In the genomic region with DNA sequence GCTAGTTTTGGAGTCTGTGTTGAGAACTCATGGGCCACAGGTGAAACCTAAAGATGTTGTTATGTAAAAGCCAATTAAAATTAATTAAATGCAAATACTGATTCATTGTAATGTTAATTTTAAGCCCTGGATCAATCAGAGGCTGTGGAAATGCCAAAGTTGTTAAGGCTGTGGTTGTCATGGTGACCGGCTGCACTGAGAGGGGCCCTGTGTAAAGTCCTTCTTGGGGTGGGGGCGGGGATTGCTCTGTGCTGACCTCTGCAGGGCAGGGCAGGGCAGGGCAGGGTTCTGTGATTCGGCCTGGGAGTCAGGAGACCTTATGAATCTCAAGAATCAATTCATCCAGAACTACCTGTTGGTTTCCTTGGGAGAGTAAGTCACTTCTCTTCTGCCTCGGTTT, we compare ENCODE assay signal across 9 mouse cellular contexts. TPM values are rescaled to one million over a fixed set of nuclear protein-coding genes. Genes with fewer than 3 reads are reported as not detected.
DNase-seq lines count a peak whose midpoint lies in the region; ATAC-seq lines count a peak whose summit lies in the region.
"Had no signal": no experiment of that assay in that cellular context is flagged by ENCODE, and none has a peak within 500 bp of the region (broad histone marks: within the 10 kb centered on the region; RNA-seq: fewer than 3 reads in every experiment).

No protein-coding gene starts in this region.

- H3K9me3 ChIP-seq in kidney, embryonic 15.5 days (replicated peaks): no peaks in the 10 kb centered on the region
- H3K9me3 ChIP-seq in embryonic facial prominence, embryonic 10.5 days: no peaks in the 10 kb centered on the region
- no peaks in the 10 kb centered on the region; the same call in 1 of the 2 replicates for H3K9me3 ChIP-seq in limb, embryonic 12.5 days
- H3K9me3 ChIP-seq: neural tube, embryonic 13.5 days had no signal

- WGBS in kidney, embryonic 15.5 days: 26% methylated on average over 4 of the region's 4 CpGs
- WGBS in embryonic facial prominence, embryonic 10.5 days: 21% methylated on average over 4 of the region's 4 CpGs
- WGBS in limb, embryonic 12.5 days: 16% methylated on average over 4 of the region's 4 CpGs

- H3K4me3 ChIP-seq in kidney, embryonic 15.5 days (replicated peaks): no peak overlapping the region
- H3K4me3 ChIP-seq in embryonic facial prominence, embryonic 10.5 days: no peak overlapping the region
- H3K4me3 ChIP-seq in limb, embryonic 12.5 days (replicated peaks): no peak overlapping the region
- H3K4me3 ChIP-seq: neural tube, embryonic 13.5 days had no signal

- ATAC-seq in kidney, embryonic 15.5 days (replicated peaks; ENCODE audit: low FRiP score): no peak
- ATAC-seq in limb, embryonic 12.5 days (ENCODE audit: insufficient number of reproducible peaks, insufficient read depth, low FRiP score, low TSS enrichment, low read depth): no peak

- H3K36me3 ChIP-seq in kidney, embryonic 15.5 days: no peaks in the 10 kb centered on the region
- 0 out of 2 replicates have a peak, but pooled peaks cover 4% of the 10 kb centered on the region for H3K36me3 ChIP-seq in embryonic facial prominence, embryonic 10.5 days (replicated peaks)
- no peaks in the 10 kb centered on the region for H3K36me3 ChIP-seq in limb, embryonic 12.5 days
- H3K36me3 ChIP-seq: neural tube, embryonic 13.5 days had no signal

- H3K27me3 ChIP-seq in kidney, embryonic 15.5 days: no peaks in the 10 kb centered on the region
- no peaks in the 10 kb centered on the region for H3K27me3 ChIP-seq in embryonic facial prominence, embryonic 10.5 days (replicated peaks; ENCODE audit: low read depth, poor library complexity, severe bottlenecking)
- no peaks in the 10 kb centered on the region; the same call in 1 of the 2 replicates for H3K27me3 ChIP-seq in limb, embryonic 12.5 days
- H3K27me3 ChIP-seq: neural tube, embryonic 13.5 days had no signal

- no peak overlapping the region for H3K9ac ChIP-seq in kidney, embryonic 15.5 days
- no peak overlapping the region for H3K9ac ChIP-seq in limb, embryonic 12.5 days (replicated peaks)
- H3K9ac ChIP-seq: neural tube, embryonic 13.5 days had no signal

- H3K4me1 ChIP-seq in kidney, embryonic 15.5 days: peaks cover 41% of the 10 kb centered on the region
- H3K4me1 ChIP-seq in embryonic facial prominence, embryonic 10.5 days: peaks cover 40% of the 10 kb centered on the region
- H3K4me1 ChIP-seq in limb, embryonic 12.5 days (replicated peaks): peaks cover 44% of the 10 kb centered on the region

- H3K27ac ChIP-seq in kidney, embryonic 15.5 days: peak overlapping the region; percentile 89
- peak overlapping the region; percentile 45 for H3K27ac ChIP-seq in embryonic facial prominence, embryonic 10.5 days (replicated peaks)
- 0 out of 2 replicates have a peak overlapping the region, but pooled peaks have one; percentile 69 for H3K27ac ChIP-seq in limb, embryonic 12.5 days
- H3K27ac ChIP-seq: neural tube, embryonic 13.5 days had no signal

- H3K4me2 ChIP-seq in kidney, embryonic 15.5 days: no peak overlapping the region
- H3K4me2 ChIP-seq in limb, embryonic 12.5 days: peak overlapping the region; percentile 40; the same call in 1 of the 2 replicates
- H3K4me2 ChIP-seq: neural tube, embryonic 13.5 days had no signal

- no peak for DNase-seq in kidney, adult 8-10 months
- DNase-seq in embryonic facial prominence, embryonic 10.5 days (ENCODE audit: low spot score): peak; percentile 65
- peak; percentile 42 for DNase-seq in retina, embryonic 14.5 days (ENCODE audit: low spot score)
- no peak for DNase-seq in gastrocnemius, adult 8-10 months (ENCODE audit: low spot score in 2 of 2)
- DNase-seq in frontal cortex, postnatal 25 days (ENCODE audit: low spot score in 2 of 2): no peak
- DNase-seq in testis, postnatal 10 days (ENCODE audit: low spot score): no peak

RNA-seq across cellular contexts. Expression of a gene that starts 18.8 kb away (rescaled TPM):
- 51.4 and 55.5 TPM in 2 replicates for polyA plus RNA-seq in kidney, embryonic 15.5 days (2015; fragmentation: Nextera tagmentation; extraction: Ambion mirVana)
- polyA plus RNA-seq in embryonic facial prominence, embryonic 10.5 days (2016; fragmentation: Nextera tagmentation; extraction: Ambion mirVana): 34.2 and 37.4 TPM in 2 replicates
- 24.0 and 27.0 TPM in 2 replicates for polyA plus RNA-seq in limb, embryonic 12.5 days (2016; fragmentation: Nextera tagmentation; extraction: Ambion mirVana)
- total RNA-seq in gastrocnemius, adult 8-10 months (2022): 1 to 10 TPM; 3.4 to 3.9 (median 3.5) TPM

Comparison
In these comparisons a context has a peak if more than half of its experiments do, and no peak if none do; other contexts are left out.
1. DNase-seq: peak in embryonic facial prominence, embryonic 10.5 days (single experiment) and retina, embryonic 14.5 days (single experiment); none in kidney, adult 8-10 months (0 of 2), gastrocnemius, adult 8-10 months (0 of 2), frontal cortex, postnatal 25 days (0 of 2) and testis, postnatal 10 days (single experiment).
2. Peak in every context shown above with its lines, with median percentiles within 50 percentile points of each other: H3K27ac ChIP-seq.